Mouse (Mus musculus) kidney, adult 2 months (tissue): ENCODE data around the gene Prkcsh.

Experiments
- CTCF ChIP-seq: fragments of 200-500 bp; conservative IDR thresholded peaks from 2 replicates; pipeline ENCODE4 v1.5.1; 2011; ENCODE audit warnings: low read depth, mild to moderate bottlenecking, control low read depth, low read length, moderate library complexity, mixed read lengths; ENCODE audit not compliant: insufficient read depth, insufficient read length
- POLR2A ChIP-seq: fragments of 200-500 bp; IDR thresholded peaks from one replicate; pipeline ENCODE4 v1.6.1; 2011; ENCODE audit warnings: low read depth, low read length, control low read depth

GRCm38 (mm10) chr9:22024592-22024991 lies 22.0 kb downstream of the Prkcsh start:
- TF ChIP-seq CTCF = no peak
- no peak for TF ChIP-seq POLR2A
